Mouse (Mus musculus): ENCODE measurements around the gene Rasgef1b.

Gene Rasgef1b

GRCm38 (mm10) chr5:99370636-99371035 lies 358.2 kb downstream of the Rasgef1b start:
- no peak for DNase-seq (ENCODE audit: low read depth)

GRCm38 (mm10) chr5:99369256-99369655 lies 359.6 kb downstream of the Rasgef1b start:
- no peak for DNase-seq (ENCODE audit: low read depth)

GRCm38 (mm10) chr5:99368615-99369014 lies 360.2 kb downstream of the Rasgef1b start:
- DNase-seq (ENCODE audit: low read depth), result no peak

GRCm38 (mm10) chr5:99360531-99360930 lies 368.3 kb downstream of the Rasgef1b start:
- DNase-seq (ENCODE audit: low read depth), result no peak

- DNase-seq (ENCODE audit: low read depth), result no peak
These were observed 369.6 kb downstream of the Rasgef1b start for GRCm38 (mm10) chr5:99359251-99359650.

- DNase-seq (ENCODE audit: low read depth), result no peak
These were observed 374.2 kb downstream of the Rasgef1b start for GRCm38 (mm10) chr5:99354640-99355132.

- no peak for DNase-seq (ENCODE audit: low read depth)
These were observed 378.8 kb downstream of the Rasgef1b start for GRCm38 (mm10) chr5:99350030-99350429.

GRCm38 (mm10) chr5:99348257-99348849 lies 380.5 kb downstream of the Rasgef1b start:
- DNase-seq (ENCODE audit: low read depth), result no peak

- no peak for DNase-seq (ENCODE audit: low read depth)
These were observed 386.3 kb downstream of the Rasgef1b start for GRCm38 (mm10) chr5:99342527-99342926.

GRCm38 (mm10) chr5:99340311-99340989 lies 388.4 kb downstream of the Rasgef1b start:
- no peak for DNase-seq (ENCODE audit: low read depth)

GRCm38 (mm10) chr5:99339790-99340189 lies 389.1 kb downstream of the Rasgef1b start:
- no peak for DNase-seq (ENCODE audit: low read depth)

- DNase-seq (ENCODE audit: low read depth), result no peak
These were observed 390.0 kb downstream of the Rasgef1b start for GRCm38 (mm10) chr5:99338826-99339225.

GRCm38 (mm10) chr5:99336427-99336826 lies 392.4 kb downstream of the Rasgef1b start:
- no peak for DNase-seq (ENCODE audit: low read depth)

GRCm38 (mm10) chr5:99334017-99334416 lies 394.8 kb downstream of the Rasgef1b start:
- DNase-seq (ENCODE audit: low read depth), result no peak

- no peak for DNase-seq (ENCODE audit: low read depth)
These were observed 396.8 kb downstream of the Rasgef1b start for GRCm38 (mm10) chr5:99332021-99332420.

GRCm38 (mm10) chr5:99329065-99329464 lies 399.8 kb downstream of the Rasgef1b start:
- DNase-seq (ENCODE audit: low read depth), result no peak

GRCm38 (mm10) chr5:99327019-99327418 lies 401.8 kb downstream of the Rasgef1b start:
- no peak for DNase-seq (ENCODE audit: low read depth)

- no peak for DNase-seq (ENCODE audit: low read depth)
These were observed 403.6 kb downstream of the Rasgef1b start for GRCm38 (mm10) chr5:99325301-99325700.

GRCm38 (mm10) chr5:99320783-99321182 lies 408.1 kb downstream of the Rasgef1b start:
- no peak for DNase-seq (ENCODE audit: low read depth)

GRCm38 (mm10) chr5:99297939-99298338 lies 430.9 kb downstream of the Rasgef1b start:
- DNase-seq (ENCODE audit: low read depth), result no peak

- no peak for DNase-seq (ENCODE audit: low read depth)
These were observed 432.5 kb downstream of the Rasgef1b start for GRCm38 (mm10) chr5:99296348-99296747.

GRCm38 (mm10) chr5:99292287-99292851 lies 436.5 kb downstream of the Rasgef1b start:
- DNase-seq (ENCODE audit: low read depth), result no peak

- no peak for DNase-seq (ENCODE audit: low read depth)
These were observed 437.6 kb downstream of the Rasgef1b start for GRCm38 (mm10) chr5:99291084-99291830.
